Mouse (Mus musculus) embryonic stem cell, embryonic (primary cell): ENCODE results near the gene Poldip3.

ENCODE experiments used
- CTCF ChIA-PET, 4 experiments: fragments of 300-600 bp in 2 of 4; fragments of 350-600 bp in 2 of 4; sonication (Branson Sonifier 250); formaldehyde crosslinking; loops; one replicate each; lab custom pipeline; 2022; ENCODE audit warnings: inconsistent platforms in 2 of 4; lab: Charles Lee
- POLR2A ChIA-PET, 4 experiments: fragments of 300-600 bp in 2 of 4; fragments of 350-600 bp in 2 of 4; sonication (Branson Sonifier 250); formaldehyde crosslinking; loops; one replicate each; lab custom pipeline; 2022; ENCODE audit warnings: antibody characterized with exemption in 4 of 4, inconsistent platforms in 1 of 4; lab: Charles Lee

Poldip3 gene

GRCm38 (mm10) chr15:83168311-83168710 is 19.1 kb upstream of the Poldip3 start:
- POLR2A ChIA-PET = interaction anchor here in 3 of 4 experiments (0.5 to 30.6 kb wide), 13 partner anchors 8 to 137 kb away, joined by 3 to 611 read pairs (median 5); partner anchors contain the start of genes Poldip3 (in 3 of the 3) and Rrp7a (in 1 of the 3)

DNA sequence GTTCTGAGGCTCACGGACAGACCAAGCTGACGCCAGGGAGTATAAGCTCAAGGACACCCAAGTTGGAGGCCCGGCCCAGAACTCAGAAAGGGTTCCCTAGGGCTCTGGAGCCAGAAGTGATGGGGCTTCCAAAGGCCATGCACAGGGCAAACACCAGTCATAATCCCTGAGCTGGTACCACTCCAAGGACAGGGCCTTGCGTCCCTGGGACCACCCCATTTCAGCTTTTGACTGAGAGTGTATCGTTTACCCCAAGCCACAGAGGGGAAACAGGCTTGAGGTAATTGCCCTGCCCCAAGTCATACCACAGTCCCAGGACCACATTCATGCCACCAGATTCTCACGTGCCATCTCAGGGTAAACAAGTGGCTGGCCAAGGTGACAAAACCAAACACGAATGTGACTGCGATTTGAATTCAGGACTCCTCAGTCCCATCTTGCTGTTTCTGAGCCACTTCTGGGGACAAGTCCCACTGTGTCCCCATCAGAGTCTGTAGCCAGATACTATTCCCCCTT is 18.4 kb upstream of the Poldip3 start:
- CTCF ChIA-PET = interaction anchor here in 2 of 4 experiments (0.5 kb wide), 2 partner anchors 11 to 69 kb away, joined by 3 to 5 read pairs; no protein-coding TSS in a partner anchor
- POLR2A ChIA-PET = interaction anchor here (0.6 to 30.6 kb wide), 20 partner anchors 9 to 165 kb away, joined by 3 to 611 read pairs (median 4); partner anchors contain the start of gene Poldip3 (in 3 of the 4)

More at GRCm38 (mm10) chr15:83168311-83168710, 19.1 kb upstream of the Poldip3 start:
- CTCF ChIA-PET = interaction anchor here in 1 of 4 experiments (0.6 kb wide), 1 partner anchor 147 kb away, joined by 3 read pairs; no protein-coding TSS in a partner anchor

DNA sequence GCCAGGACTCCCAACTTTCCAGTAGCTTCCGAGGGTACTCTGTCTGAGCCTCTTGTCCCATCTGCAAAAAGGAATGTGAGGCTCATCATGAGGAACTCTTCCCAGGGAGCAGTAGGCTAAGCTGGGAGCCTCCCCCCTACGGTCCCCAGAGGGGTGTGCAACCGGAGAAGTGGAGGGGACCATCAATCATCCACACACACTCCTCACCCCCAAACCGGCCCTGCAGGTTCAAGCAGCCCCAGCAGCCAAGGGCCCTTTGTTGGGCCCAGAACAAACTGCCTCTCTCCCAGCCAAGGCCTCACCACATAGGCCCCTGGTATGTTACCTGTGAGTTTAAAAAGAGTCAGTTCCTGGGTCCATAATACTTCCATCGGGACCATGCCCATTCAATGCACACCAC is 17.9 kb upstream of the Poldip3 start:
- ChIA-PET CTCF (interaction anchor here in 2 of 4 experiments (0.5 kb wide), 2 partner anchors 11 to 69 kb away, joined by 3 to 5 read pairs; no protein-coding TSS in a partner anchor), POLR2A (interaction anchor here (0.6 to 30.6 kb wide), 16 partner anchors 9 to 165 kb away, joined by 3 to 611 read pairs (median 4); partner anchors contain the start of gene Poldip3 (in 3 of the 4))

DNA sequence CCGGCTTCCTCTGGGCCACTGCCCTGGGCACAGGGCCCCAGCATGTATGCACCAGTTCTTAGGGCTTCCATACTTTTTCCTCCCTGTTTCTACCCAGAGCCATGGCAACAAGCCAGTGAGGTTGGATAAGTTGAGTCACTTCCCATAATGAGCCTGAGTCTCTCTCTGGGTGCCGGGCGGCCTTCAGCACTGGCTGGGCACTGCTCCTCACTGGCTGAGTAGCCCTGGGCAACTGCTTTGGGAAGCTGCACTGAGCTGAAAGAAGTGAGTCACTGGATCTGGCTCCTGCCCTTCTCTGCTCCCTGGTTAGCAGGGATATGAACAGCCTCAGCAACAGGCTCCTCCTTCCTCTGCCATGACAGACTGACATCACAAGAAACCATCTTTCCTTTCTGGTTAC is 17.5 kb upstream of the Poldip3 start:
- CTCF ChIA-PET = no interaction called here
- POLR2A ChIA-PET = interaction anchor here (0.7 to 30.6 kb wide), 11 partner anchors 11 to 512 kb away, joined by 3 to 611 read pairs (median 3); partner anchors contain the start of gene Poldip3 (in 3 of the 4)

DNA sequence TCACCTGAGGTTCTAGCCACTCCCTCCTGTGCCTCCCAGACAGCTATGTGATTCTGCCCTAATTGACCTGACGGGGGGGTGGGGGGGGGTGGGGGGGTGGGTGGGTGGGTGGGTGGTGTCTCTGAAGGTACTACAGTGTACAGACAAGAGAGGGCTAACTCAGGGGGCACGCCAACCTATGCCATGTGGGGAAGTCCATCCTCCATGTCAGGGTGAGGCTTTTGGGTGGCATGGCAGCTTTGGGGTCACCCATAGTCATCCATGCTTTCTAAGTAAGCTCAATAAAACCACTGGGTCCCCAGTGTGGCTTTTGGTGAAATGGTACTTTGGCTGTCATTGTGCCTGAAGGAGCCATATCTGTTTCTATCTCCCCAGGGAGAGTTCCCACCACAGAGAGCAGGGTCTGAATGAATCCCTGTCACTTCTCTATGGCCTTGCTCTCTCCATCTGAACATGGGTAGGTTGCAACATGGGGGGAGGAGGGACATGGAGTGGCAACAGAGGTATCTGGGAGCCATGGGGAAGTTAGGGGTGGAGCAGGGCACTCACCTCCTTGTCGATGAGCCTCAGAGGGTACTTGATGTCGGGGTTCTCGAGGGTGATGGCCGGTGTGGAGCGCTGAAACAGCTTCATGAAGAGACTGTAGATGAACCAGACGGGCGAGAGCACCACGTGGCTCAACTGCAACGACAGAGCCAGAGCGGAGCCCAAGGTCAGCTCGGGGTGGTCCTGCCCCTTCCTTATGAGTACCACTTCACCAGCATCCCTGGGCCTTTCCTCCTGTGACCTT is 16.5 kb upstream of the Poldip3 start:
- ChIA-PET CTCF (interaction anchor here in 2 of 4 experiments (1.0 to 2.0 kb wide), 2 partner anchors 39 to 180 kb away, joined by 3 to 7 read pairs; no protein-coding TSS in a partner anchor), POLR2A (interaction anchor here (0.5 to 30.6 kb wide), 21 partner anchors 9 to 183 kb away, joined by 3 to 611 read pairs (median 4); partner anchors contain the start of gene Poldip3 (in 4 of the 4))

- ChIA-PET POLR2A (interaction anchor here (0.5 to 30.6 kb wide), 25 partner anchors 8 to 184 kb away, joined by 3 to 611 read pairs (median 4); partner anchors contain the start of gene Poldip3 (in 4 of the 4)), CTCF (interaction anchor here (0.5 to 2.0 kb wide), 6 partner anchors 40 to 608 kb away, joined by 3 to 7 read pairs (median 3); no protein-coding TSS in a partner anchor)
Measured at GRCm38 (mm10) chr15:83164971-83165471, 15.8 kb upstream of the Poldip3 start.

- ChIA-PET POLR2A (interaction anchor here (0.7 to 30.6 kb wide), 14 partner anchors 7 to 182 kb away, joined by 3 to 611 read pairs (median 4); partner anchors contain the start of genes Poldip3 (in 4 of the 4) and Cyb5r3 (in 1 of the 4)), CTCF (interaction anchor here in 2 of 4 experiments (0.6 to 0.7 kb wide), 3 partner anchors 45 to 878 kb away, joined by 3 to 15 read pairs (median 4); no protein-coding TSS in a partner anchor)
Measured at GRCm38 (mm10) chr15:83162818-83163485, 13.8 kb upstream of the Poldip3 start.

DNA sequence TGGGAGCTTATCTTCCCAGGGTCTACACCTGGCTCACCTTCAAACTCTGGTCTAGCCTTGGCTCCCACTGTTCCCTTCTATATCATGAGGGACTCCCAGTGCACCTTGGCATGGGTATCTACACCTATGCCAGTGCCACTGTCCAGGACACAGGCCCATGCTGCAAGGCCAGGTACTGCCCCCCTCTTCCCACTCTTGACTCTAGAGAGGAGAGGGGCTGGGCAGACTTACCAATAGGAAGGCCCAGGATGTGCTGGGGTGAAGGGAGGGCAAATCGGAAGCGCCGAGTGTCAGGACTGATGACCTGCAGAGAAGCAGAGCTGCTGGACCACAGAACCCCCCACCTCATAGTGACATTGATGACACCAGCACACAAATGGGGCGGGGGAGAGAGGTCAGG is 12.8 kb upstream of the Poldip3 start:
- ChIA-PET POLR2A (interaction anchor here in 3 of 4 experiments (0.7 to 30.6 kb wide), 6 partner anchors 9 to 40 kb away, joined by 3 to 611 read pairs (median 28); partner anchors contain the start of genes Poldip3 (in 3 of the 3) and Cyb5r3 (in 1 of the 3)), CTCF (no interaction called here)

DNA sequence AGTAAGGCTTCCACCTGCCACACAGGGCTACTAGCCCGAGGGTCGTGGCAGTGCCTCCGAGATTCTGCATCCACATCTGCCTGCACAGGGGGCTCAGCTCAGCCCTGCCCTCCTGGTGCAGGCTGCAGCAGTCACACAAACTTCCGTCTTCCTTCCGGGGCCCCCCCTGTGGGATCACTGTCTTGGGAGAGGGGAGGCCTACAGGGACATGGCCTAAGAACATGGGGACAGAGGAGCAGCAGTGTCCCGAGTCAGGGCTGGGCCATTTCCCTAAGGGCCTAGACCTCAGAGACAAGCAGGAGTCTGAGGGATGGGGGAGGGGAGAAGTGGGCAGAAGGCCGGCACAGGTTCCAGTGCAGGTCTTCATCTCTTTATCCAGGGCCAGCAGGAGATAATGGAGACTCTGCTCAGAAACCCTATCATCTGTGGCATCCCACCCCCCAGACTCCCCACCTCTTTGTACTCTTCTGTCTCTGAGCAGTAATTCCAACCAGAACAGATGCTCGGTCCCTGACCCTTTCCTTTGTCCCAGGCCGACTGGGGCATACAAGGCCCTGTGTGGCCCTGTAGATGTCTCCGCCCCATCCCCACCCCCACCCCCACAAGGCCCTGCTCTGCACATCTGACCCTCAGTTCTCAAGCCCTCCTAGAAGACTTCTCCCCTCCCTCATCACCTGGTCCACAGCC is 12.0 kb upstream of the Poldip3 start:
- ChIA-PET CTCF (no interaction called here), POLR2A (interaction anchor here (1.0 to 30.6 kb wide), 10 partner anchors 10 to 41 kb away, joined by 3 to 611 read pairs (median 6); partner anchors contain the start of gene Poldip3 (in 3 of the 4))

GRCm38 (mm10) chr15:83160561-83160960 is 11.4 kb upstream of the Poldip3 start:
- ChIA-PET CTCF (no interaction called here), POLR2A (interaction anchor here (1.0 to 30.6 kb wide), 8 partner anchors 10 to 40 kb away, joined by 3 to 611 read pairs (median 4); partner anchors contain the start of gene Poldip3 (in 3 of the 4))

DNA sequence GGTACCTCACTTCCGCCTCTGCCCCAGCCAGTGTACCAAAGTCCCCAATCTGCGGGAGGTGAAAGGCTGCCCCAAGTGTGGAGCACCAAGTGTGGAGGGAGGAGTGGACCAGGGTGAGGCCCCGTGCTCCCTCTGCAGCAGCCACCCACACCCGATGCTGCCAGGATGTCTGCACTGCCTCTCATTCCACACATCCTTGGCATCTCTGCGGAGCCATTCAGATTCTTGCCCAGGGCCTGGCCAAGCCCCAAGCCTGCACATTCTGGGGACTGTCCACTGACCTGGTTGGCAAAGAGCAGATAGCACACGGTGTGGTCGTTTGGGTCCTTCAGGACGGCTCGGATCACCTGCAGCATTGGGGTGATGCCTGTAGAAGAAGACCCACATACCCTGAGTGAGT is 10.6 kb upstream of the Poldip3 start:
- ChIA-PET POLR2A (interaction anchor here in 3 of 4 experiments (0.5 to 30.6 kb wide), 11 partner anchors 9 to 209 kb away, joined by 3 to 611 read pairs (median 8); partner anchors contain the start of genes Poldip3 (in 2 of the 3) and Cyb5r3 (in 1 of the 3)), CTCF (interaction anchor here in 1 of 4 experiments (1.5 kb wide), 1 partner anchor 74 kb away, joined by 4 read pairs; no protein-coding TSS in a partner anchor)

DNA sequence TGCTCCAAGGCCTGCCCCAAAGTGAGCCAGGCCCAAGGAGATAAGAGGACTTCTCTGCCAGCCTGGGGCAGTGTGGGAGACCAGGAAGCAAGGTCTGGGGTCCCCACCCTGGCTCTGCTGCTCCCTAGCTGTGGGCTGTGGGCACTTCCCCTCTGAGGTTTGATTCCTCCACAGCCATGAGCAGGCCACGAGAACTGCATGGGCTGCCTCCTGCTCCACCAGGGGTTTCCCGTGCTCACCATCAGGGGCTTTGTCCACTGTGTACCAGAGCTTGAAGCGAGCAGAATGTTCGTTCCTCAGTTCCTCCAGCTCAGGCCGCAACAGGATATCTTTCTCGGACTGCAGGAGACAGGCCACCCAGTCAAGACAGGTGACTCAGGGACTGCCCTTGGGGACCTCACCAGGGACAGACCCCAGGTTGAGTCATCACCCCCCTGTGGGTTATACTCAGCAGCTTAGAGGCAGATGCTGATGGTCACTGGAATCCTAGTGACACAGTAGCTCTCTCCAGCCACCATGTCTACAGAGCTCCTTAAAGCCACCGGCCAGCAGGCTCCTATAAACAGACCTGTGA is 9.5 kb upstream of the Poldip3 start:
- ChIA-PET CTCF (interaction anchor here in 2 of 4 experiments (0.9 to 2.4 kb wide), 6 partner anchors 9 to 73 kb away, joined by 3 to 9 read pairs (median 3); partner anchors contain the start of genes Poldip3 (in 2 of the 2) and Cyb5r3 (in 1 of the 2)), POLR2A (interaction anchor here (0.6 to 30.6 kb wide), 23 partner anchors 8 to 145 kb away, joined by 3 to 611 read pairs (median 7); partner anchors contain the start of genes Poldip3 (in 4 of the 4) and Cyb5r3 (in 2 of the 4))

GRCm38 (mm10) chr15:83157667-83158064 is 8.5 kb upstream of the Poldip3 start:
- POLR2A ChIA-PET = interaction anchor here (0.6 to 30.6 kb wide), 35 partner anchors 7 to 294 kb away, joined by 3 to 611 read pairs (median 7); partner anchors contain the start of genes Poldip3 (in 4 of the 4), Cyb5r3 (in 3 of the 4), A4galt (in 1 of the 4) and Serhl (in 1 of the 4)
- CTCF ChIA-PET = interaction anchor here (0.5 to 2.4 kb wide), 27 partner anchors 9 to 361 kb away, joined by 3 to 18 read pairs (median 3); partner anchors contain the start of genes Cyb5r3 (in 2 of the 4) and Poldip3 (in 1 of the 4)

DNA sequence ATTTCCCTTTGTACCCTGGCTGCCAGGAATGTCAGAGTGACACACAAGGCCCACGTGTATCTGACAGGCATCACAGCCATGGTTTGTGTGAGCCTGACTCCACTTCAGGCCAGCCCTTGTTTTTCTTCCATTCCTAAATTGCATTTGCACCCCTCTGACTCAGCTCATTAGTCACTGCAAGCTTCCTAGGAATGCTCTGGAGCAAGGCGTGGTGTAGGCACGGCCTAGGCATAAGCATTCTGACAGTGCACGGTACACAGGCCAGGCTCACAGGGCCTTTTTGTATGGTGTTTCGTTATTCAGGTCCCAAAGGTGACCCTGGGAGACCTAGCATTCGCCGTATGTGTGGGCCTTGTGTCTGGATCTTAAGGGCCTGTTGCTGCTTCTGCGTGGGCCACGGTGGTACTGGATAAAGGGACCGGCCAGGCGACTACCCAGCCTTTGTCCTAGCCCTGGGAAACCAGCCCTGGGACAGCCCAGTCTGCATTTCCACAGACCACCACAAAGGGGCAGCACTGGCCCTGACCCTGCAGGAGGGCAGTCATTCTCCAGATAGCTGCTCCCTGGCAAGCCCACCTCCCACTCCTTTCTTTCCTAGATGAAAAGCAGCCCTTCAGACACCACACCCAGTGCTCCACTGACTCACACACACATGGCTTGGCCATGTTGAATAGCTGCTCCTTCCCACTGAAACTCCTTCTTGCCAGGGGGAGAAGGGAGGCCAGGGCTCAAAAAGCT is 7.9 kb upstream of the Poldip3 start:
- POLR2A ChIA-PET = interaction anchor here (0.6 to 30.6 kb wide), 39 partner anchors 6 to 293 kb away, joined by 3 to 611 read pairs (median 6); partner anchors contain the start of genes Poldip3 (in 4 of the 4), Cyb5r3 (in 3 of the 4), A4galt (in 1 of the 4) and Serhl (in 1 of the 4)

More for the DNA sequence above, 7.9 kb upstream of the Poldip3 start:
- CTCF ChIA-PET = interaction anchor here (0.5 to 2.4 kb wide), 27 partner anchors 8 to 361 kb away, joined by 3 to 18 read pairs (median 3); partner anchors contain the start of genes Cyb5r3 (in 2 of the 4) and Poldip3 (in 1 of the 4)
